Mouse (Mus musculus): ENCODE data around the gene Lrrc27. TPM values are rescaled to one million over a fixed set of nuclear protein-coding genes. Genes with fewer than 3 reads are reported as not detected.

Lrrc27 gene
- polyA plus RNA-seq, 1 experiment from 2014 or later, result 3.4 TPM

DNA sequence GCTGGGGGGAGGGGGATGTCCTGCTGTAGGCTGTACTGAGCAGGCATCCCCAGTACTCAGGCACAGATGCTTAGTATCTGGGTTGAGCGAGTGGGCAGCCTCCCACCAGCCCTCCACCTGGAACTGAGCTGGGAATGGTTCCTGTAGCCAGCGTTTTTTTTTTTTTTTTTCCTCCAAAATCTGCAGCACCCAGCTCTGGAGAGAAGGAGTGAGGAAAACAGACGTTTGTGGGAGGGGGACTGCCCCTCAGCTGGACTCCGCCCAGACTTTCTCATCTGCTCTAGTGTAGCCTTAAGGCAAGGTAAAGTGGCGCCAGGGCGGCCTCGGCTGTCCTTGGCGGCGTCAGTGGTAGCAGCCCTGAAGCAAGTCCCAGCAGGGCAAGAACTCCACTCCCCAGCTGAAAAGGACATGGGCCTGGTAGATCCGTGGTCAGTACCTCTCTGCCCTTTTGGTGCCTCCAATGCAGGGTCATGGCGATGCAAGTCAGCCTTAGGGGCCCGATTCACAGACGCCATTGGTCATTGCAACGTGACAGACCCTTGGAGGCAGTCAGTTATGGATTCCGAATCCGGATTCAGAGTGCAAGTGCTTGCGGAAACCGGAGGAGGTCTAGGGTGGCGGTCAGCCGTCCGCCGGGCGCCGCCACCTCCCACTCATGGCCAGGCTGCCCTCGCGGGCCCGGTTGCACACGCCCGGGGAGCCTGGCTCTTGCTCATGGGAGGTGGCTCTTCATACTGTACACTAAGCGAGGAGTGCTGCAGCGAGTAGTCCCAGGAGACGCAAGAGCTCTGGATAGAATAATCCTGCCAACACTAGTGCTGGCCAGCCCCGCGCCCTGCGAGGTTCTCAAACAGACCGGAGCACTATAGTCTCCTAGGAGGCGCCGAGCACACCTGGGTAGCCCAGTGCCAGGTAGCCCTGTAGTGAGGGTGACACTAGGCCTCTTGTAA, 34.4 kb downstream of the Lrrc27 start:
- Histone ChIP-seq H3K27ac (ENCODE audit: poor library complexity, severe bottlenecking) (peak overlapping the region; percentile 86), H3K4me1 (replicated peaks) (peaks cover 67% of the 10 kb centered on the region), H3K9ac (peak overlapping the region; percentile 86), H3K36me3 (no peaks in the 10 kb centered on the region), H3K27me3 (replicated peaks) (no peaks in the 10 kb centered on the region), H3K4me3 (peak overlapping the region; percentile 68), H3K9me3 (replicated peaks) (no peaks in the 10 kb centered on the region), H3K4me2 (peak overlapping the region; percentile 90)
- WGBS, result 6% methylated on average over 38 of the region's 38 CpGs
- ATAC-seq (ENCODE audit: insufficient number of reproducible peaks, low FRiP score), result peak; percentile 26

DNA sequence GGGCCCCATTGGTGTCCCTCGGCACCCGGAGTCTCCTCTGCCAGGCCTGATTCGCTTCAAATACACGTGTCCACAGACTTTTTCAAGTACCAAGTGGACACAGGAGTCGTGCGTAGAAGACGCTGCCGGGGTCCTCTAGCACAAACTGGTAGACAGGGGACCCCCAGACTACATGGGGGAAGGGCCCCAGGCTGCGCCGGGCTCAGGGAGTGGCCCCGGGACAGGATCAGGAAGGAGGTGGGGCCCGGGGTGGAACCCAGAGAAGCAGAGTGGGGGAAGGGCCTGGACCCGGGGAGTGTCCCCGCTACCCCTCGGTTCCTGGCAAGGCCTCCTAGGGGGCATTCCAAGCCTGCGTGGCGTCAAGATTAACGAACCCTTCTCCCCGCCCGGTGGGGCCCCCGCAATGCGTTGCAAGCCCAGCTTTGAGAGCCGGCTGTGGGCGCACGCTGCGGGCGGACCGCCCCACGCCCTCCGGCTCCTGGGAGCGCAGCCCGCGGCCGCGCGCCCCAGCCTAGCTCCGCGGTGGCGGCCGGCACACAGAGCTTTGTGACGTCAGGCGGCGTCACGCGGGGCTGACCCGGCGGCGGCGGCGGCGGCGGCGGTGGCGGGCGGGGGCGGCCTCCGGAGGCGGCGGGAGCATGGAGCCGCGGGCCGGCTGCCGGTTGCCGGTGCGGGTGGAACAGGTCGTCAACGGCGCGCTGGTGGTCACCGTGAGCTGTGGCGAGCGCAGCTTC, 35.3 kb downstream of the Lrrc27 start, which contains the start of gene Pwwp2b:
Gene Pwwp2b, plus strand, starts transcription at position 602 of the 734 bp plus-strand sequence.
- peak; percentile 85 for ATAC-seq (ENCODE audit: insufficient number of reproducible peaks, low FRiP score)
- no peaks in the 10 kb centered on the region for H3K9me3 ChIP-seq (replicated peaks)
- H3K4me1 ChIP-seq (replicated peaks), result peaks cover 73% of the 10 kb centered on the region
- peak within 1 kb of the TSS; percentile 86 for H3K27ac ChIP-seq (ENCODE audit: poor library complexity, severe bottlenecking)
- peak within 1 kb of the TSS; percentile 90 for H3K4me2 ChIP-seq
- no peaks in the 10 kb centered on the region for H3K27me3 ChIP-seq (replicated peaks)
- peak within 1 kb of the TSS; percentile 68 for H3K4me3 ChIP-seq
- H3K36me3 ChIP-seq, result no peaks in the 10 kb centered on the region
- peak within 1 kb of the TSS; percentile 86 for H3K9ac ChIP-seq
- WGBS, result under 1% methylated on average over 70 of the region's 72 CpGs

DNA sequence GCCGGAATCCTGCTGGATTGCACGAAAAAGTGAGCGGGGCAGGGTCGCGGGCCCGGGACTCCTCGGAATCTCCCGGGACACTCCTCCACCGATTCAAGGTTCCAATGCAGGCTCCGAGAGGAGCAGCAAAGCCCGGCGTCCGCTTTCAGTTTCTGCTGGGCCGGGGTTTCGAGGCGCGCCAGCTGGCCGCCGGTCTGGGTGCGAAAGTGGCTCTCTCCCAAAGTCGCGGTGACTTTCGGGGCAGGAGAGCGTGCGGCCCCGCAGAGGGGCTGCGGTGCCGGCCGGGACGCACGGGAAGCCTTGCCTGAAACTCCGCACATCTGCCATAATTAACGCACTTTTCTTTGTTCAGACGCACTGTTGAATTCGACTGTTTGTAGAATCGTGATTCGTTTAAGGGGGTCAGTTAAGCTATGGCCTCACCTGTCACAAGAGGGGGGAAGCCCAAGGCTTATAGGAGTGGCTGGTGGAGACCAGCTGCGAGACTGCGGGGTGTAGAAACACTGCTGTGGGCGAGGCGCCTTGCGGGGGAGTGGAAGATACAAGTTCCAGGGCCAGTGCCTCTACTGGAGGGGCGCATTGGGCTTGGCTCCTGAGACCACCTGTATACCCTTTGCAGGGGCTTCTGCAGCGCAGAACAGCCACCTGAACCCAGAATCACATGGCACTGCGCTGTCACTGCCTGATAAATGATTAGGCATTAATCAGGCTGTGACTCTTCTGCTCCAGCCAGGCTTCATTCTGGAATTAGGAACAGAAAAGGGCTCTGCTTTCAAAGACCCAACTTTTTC, 36.0 kb downstream of the Lrrc27 start:
- Histone ChIP-seq H3K9me3 (replicated peaks) (no peaks in the 10 kb centered on the region), H3K4me3 (peak overlapping the region; percentile 68), H3K4me2 (peak overlapping the region; percentile 90), H3K36me3 (no peaks in the 10 kb centered on the region), H3K27me3 (replicated peaks) (no peaks in the 10 kb centered on the region), H3K9ac (peak overlapping the region; percentile 86), H3K4me1 (replicated peaks) (peaks cover 81% of the 10 kb centered on the region), H3K27ac (ENCODE audit: poor library complexity, severe bottlenecking) (peak overlapping the region; percentile 86)
- ATAC-seq (ENCODE audit: insufficient number of reproducible peaks, low FRiP score), result 0 out of 2 replicates have a peak, but pooled peaks have one; percentile 0
- 1% methylated on average over 45 of the region's 45 CpGs for WGBS

DNA sequence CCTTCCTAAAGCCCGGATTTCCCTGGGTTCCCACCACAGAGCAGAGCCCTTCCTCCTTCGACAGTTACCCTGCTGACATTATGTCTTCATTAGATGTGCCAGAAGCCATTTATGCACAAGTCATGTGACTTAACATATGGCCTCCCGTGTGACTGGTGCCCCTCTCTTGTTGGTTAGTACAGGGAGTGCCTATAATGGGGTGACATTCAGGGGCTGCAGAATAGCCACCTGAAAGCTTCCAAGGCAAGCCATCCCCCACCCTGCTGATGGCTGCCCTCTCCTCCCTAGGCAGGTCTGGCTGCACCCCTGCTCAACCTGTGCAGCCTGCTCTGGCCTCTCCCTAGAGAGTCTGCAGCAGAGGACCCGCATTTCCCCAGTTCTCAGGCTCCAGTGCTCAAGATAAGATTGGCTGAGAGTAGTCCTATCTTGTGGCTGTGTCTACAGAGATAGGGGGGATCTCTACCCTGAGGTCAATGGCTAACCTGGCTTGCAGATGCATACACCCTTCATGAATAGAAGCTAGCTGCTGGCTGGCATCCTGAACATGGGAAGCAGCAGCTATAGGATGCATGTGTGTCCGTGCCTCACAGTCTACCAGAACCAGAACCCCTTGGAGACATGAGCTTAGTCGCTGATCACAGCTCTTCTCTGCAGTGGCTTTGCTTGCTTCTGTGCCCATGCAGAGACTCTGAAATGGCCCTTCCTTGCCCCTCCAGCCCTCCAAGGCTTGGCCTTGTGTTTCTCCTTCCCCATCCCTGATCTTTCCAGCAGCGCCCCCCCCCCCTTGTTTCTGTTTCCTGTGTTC, 36.8 kb downstream of the Lrrc27 start:
- ATAC-seq (ENCODE audit: insufficient number of reproducible peaks, low FRiP score), result no peak
- H3K4me1 ChIP-seq (replicated peaks), result peaks cover 81% of the 10 kb centered on the region
- H3K4me3 ChIP-seq, result peak overlapping the region; percentile 68
- no peaks in the 10 kb centered on the region for H3K9me3 ChIP-seq (replicated peaks)
- WGBS, result 26% methylated on average over 7 of the region's 7 CpGs
- H3K27ac ChIP-seq (ENCODE audit: poor library complexity, severe bottlenecking), result peak overlapping the region; percentile 18; the same call in 1 of the 2 replicates
- H3K4me2 ChIP-seq, result peak overlapping the region; percentile 90
- no peaks in the 10 kb centered on the region for H3K27me3 ChIP-seq (replicated peaks)
- H3K36me3 ChIP-seq, result peaks cover under 1% of the 10 kb centered on the region
- peak overlapping the region; percentile 86 for H3K9ac ChIP-seq

DNA sequence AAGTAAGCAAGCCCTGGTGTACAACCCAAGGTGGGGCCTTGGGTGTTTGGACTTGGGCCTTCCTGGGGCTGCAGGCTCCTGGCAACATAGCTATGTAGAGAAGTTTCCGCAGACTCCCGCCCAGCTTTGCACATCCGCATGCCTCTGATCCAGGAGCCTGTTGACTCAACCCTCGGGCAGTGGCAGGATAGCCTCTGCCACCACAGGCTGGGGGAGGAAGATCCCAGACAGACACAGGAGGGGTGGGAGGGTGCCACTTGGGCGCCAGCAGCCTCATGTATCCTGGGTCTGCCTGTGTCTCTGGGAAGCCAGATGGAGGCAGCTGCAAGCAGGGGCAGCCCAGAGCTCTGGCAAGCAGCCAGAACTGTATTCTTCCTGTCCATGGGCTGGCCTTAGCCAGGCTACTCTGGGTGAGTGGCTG, 39.1 kb downstream of the Lrrc27 start:
- WGBS, result 44% methylated on average over 5 of the region's 5 CpGs
- peaks cover 62% of the 10 kb centered on the region for H3K4me1 ChIP-seq (replicated peaks)
- peak overlapping the region; percentile 81 for H3K27ac ChIP-seq (ENCODE audit: poor library complexity, severe bottlenecking)
- H3K9ac ChIP-seq, result peak overlapping the region; percentile 44; the same call in 1 of the 2 replicates
- peak; percentile 43 for ATAC-seq (ENCODE audit: insufficient number of reproducible peaks, low FRiP score)
- no peak overlapping the region for H3K4me3 ChIP-seq
- 0 out of 2 replicates have a peak overlapping the region, but pooled peaks have one; percentile 6 for H3K4me2 ChIP-seq
- no peaks in the 10 kb centered on the region for H3K27me3 ChIP-seq (replicated peaks)
- no peaks in the 10 kb centered on the region for H3K9me3 ChIP-seq (replicated peaks)
- peaks cover 23% of the 10 kb centered on the region for H3K36me3 ChIP-seq

DNA sequence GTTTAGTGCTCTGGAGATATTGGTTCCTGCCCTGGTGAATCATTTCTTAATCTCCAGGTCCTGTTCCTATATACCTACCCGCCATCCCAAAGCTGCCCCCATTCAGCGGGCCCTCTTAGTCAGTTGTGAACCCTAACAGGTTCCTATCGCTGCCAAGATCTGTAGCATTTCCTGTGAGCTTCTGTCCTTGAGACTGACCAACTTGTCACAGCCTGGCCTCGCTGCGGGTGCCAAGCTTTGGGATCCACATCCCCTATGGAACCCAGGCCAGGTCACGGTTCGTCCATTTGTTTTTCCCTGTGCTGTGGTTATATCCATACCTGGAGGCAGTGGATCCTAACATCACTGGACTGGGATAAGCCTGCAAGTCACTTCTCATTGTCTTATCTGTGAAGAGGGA, 39.8 kb downstream of the Lrrc27 start:
- H3K9me3 ChIP-seq (replicated peaks), result no peaks in the 10 kb centered on the region
- H3K9ac ChIP-seq, result peak overlapping the region; percentile 36; the same call in 1 of the 2 replicates
- no peaks in the 10 kb centered on the region for H3K27me3 ChIP-seq (replicated peaks)
- 0 out of 2 replicates have a peak overlapping the region, but pooled peaks have one; percentile 81 for H3K27ac ChIP-seq (ENCODE audit: poor library complexity, severe bottlenecking)
- H3K4me2 ChIP-seq, result no peak overlapping the region
- ATAC-seq (ENCODE audit: insufficient number of reproducible peaks, low FRiP score), result no peak
- 78% methylated on average over 7 of the region's 7 CpGs for WGBS
- no peak overlapping the region for H3K4me3 ChIP-seq
- peaks cover 30% of the 10 kb centered on the region for H3K36me3 ChIP-seq
- H3K4me1 ChIP-seq (replicated peaks), result peaks cover 59% of the 10 kb centered on the region

DNA sequence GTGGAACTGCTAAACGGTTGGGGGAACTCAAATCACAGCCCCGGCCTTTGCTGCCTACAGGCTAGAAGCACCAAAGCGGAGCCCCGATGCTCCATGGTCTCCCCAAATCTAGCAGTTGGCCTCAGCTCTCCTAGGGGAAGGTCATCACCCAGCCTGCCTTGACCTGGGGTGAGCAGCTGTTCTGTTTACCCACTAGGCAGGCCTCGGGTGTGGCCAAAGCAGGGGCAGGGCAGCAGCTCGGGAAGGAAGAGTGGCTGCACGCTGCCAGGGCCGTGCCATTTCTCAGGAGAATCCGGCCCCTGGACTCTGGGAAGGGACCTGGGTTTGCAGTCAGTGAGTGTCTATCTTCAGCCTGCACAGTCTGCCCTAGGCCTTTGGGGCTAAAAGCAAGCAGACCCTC, 40.2 kb downstream of the Lrrc27 start:
- Histone ChIP-seq H3K36me3 (peaks cover 31% of the 10 kb centered on the region), H3K27me3 (replicated peaks) (no peaks in the 10 kb centered on the region), H3K4me3 (no peak overlapping the region), H3K4me1 (replicated peaks) (peaks cover 60% of the 10 kb centered on the region), H3K9me3 (replicated peaks) (no peaks in the 10 kb centered on the region), H3K4me2 (no peak overlapping the region), H3K9ac (peak overlapping the region; percentile 36; the same call in 1 of the 2 replicates), H3K27ac (ENCODE audit: poor library complexity, severe bottlenecking) (no peak overlapping the region)
- WGBS, result 49% methylated on average over 9 of the region's 9 CpGs
- no peak for ATAC-seq (ENCODE audit: insufficient number of reproducible peaks, low FRiP score)

DNA sequence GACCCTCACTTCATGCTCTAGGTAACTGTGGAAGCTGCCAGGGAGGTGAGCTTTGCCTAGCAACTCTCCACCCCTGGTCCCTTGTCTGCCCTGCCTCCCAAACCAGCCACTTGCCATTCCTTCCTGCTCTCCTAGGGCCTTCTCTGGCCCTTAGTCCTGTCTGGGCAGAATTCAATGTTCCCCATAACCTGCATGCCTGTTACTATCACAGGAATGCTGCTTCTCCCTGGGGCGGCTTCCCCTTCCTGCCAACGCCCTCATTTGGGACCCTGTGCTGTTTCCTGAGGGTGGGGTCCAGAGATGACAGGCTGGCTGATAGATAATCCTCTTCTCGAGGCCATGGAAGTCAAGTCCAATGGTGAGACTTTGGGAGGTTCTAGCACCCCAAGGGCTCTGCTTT, 40.7 kb downstream of the Lrrc27 start:
- 47% methylated on average over 3 of the region's 3 CpGs for WGBS
- Histone ChIP-seq H3K27ac (ENCODE audit: poor library complexity, severe bottlenecking) (no peak overlapping the region), H3K9ac (peak overlapping the region; percentile 36; the same call in 1 of the 2 replicates), H3K27me3 (replicated peaks) (no peaks in the 10 kb centered on the region), H3K4me1 (replicated peaks) (peaks cover 65% of the 10 kb centered on the region), H3K4me2 (no peak overlapping the region), H3K36me3 (peaks cover 35% of the 10 kb centered on the region), H3K9me3 (replicated peaks) (no peaks in the 10 kb centered on the region), H3K4me3 (no peak overlapping the region)
- ATAC-seq (ENCODE audit: insufficient number of reproducible peaks, low FRiP score), result no peak

DNA sequence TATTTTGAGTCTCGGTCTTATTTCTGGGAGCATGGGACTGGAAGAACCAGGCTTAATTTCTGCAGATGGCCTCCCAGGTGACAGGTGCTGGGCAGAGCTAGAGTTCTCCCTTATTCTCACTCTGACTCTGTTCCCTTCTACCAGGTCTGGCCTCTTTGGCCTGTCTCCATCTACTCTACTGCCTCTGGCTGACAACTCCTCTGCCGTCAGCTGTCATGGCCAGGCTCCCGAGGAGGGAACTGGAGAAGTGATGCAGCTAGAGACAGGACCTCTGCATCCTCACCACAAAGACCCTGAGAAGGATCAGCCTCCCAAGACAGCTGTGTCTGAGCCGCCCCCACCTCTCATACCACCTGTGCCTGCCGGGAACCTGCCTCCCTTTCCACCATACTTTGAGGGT, 41.8 kb downstream of the Lrrc27 start:
- 81% methylated on average over 5 of the region's 5 CpGs for WGBS
- H3K36me3 ChIP-seq, result peaks cover 40% of the 10 kb centered on the region
- H3K27ac ChIP-seq (ENCODE audit: poor library complexity, severe bottlenecking), result no peak overlapping the region
- H3K9ac ChIP-seq, result no peak overlapping the region
- ATAC-seq (ENCODE audit: insufficient number of reproducible peaks, low FRiP score), result no peak
- no peaks in the 10 kb centered on the region for H3K9me3 ChIP-seq (replicated peaks)
- H3K27me3 ChIP-seq (replicated peaks), result no peaks in the 10 kb centered on the region
- no peak overlapping the region for H3K4me2 ChIP-seq
- peaks cover 67% of the 10 kb centered on the region for H3K4me1 ChIP-seq (replicated peaks)
- no peak overlapping the region for H3K4me3 ChIP-seq

All from heart, embryonic 12.5 days (tissue).